Mouse (Mus musculus): ENCODE results near the gene Eapp. TPM values are rescaled to one million over a fixed set of nuclear protein-coding genes. Genes with fewer than 3 reads are reported as not detected.
"Not testable (repeated sequence)": the region's sequence is repeated elsewhere in the genome, so short reads cannot be mapped to it uniquely, and the experiment has no call there.

The Eapp gene
- polyA plus RNA-seq, 1 experiment from 2014 or later: 90.8 TPM

DNA sequence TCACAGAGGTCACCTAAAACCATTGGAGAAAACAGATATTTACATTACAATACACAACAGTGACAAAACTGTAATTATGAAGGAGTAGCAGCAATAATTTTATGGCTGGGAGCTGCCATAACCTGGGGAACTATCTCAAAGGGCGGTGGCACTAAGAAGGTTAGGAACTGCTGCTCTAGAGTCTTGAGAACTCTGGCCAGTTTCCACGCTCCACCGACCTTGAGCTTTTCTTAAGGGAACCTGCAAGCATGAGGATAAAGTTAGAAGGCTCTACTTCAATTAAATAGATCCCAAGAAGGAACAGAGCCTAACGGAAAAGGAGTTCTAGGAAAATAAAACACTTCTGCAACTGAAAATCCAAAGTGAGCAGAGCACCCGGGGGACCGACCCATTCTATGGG, 30.2 kb downstream of the Eapp start:
- ATAC-seq (replicated peaks): no peak
- H3K4me1 ChIP-seq: no peaks in the 10 kb centered on the region
- no peaks in the 10 kb centered on the region for H3K27me3 ChIP-seq
- H3K4me3 ChIP-seq: no peak overlapping the region
- H3K27ac ChIP-seq (replicated peaks): no peak overlapping the region
- H3K4me2 ChIP-seq (replicated peaks): no peak overlapping the region
- 80% methylated on average over 6 of the region's 6 CpGs for WGBS
- no peaks in the 10 kb centered on the region; the same call in 1 of the 2 replicates for H3K36me3 ChIP-seq
- H3K9me3 ChIP-seq: no peaks in the 10 kb centered on the region
- H3K9ac ChIP-seq (replicated peaks): no peak overlapping the region

GRCm38 (mm10) chr12:54661470-54661869, 34.2 kb downstream of the Eapp start:
- H3K9me3 ChIP-seq; H3K27me3 ChIP-seq; H3K27ac ChIP-seq (replicated peaks); H3K4me1 ChIP-seq; H3K36me3 ChIP-seq; H3K4me3 ChIP-seq; H3K9ac ChIP-seq (replicated peaks); ATAC-seq (replicated peaks); H3K4me2 ChIP-seq (replicated peaks): not testable (repeated sequence)
- 72% methylated on average over 5 of the region's 5 CpGs for WGBS

DNA sequence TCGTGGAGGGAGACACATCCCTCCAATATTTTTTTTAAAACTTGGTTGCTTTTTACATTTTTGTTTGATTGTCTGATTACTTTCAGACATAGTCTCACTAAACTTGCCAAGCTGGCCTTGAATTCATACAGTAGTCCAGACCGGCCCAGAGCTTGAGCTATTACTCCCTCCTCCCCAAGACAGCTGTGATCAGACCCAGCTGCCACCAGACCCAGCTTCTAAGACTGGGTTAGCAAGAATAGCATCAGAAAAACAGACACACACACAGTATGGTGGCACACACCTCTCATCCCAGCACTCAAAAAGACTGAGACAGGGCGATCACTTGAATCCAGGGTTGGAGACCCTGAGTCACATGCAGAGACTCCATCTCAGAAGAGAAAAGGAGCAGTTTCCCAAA, 35.8 kb downstream of the Eapp start:
- H3K9me3 ChIP-seq: no peaks in the 10 kb centered on the region
- no peak overlapping the region for H3K27ac ChIP-seq (replicated peaks)
- WGBS: 87% methylated on average over 3 of the region's 3 CpGs
- H3K36me3 ChIP-seq: no peaks in the 10 kb centered on the region
- H3K9ac ChIP-seq (replicated peaks): no peak overlapping the region
- no peak overlapping the region for H3K4me3 ChIP-seq
- no peak for ATAC-seq (replicated peaks)
- H3K4me1 ChIP-seq: peaks cover 14% of the 10 kb centered on the region
- H3K27me3 ChIP-seq: no peaks in the 10 kb centered on the region
- no peak overlapping the region for H3K4me2 ChIP-seq (replicated peaks)

DNA sequence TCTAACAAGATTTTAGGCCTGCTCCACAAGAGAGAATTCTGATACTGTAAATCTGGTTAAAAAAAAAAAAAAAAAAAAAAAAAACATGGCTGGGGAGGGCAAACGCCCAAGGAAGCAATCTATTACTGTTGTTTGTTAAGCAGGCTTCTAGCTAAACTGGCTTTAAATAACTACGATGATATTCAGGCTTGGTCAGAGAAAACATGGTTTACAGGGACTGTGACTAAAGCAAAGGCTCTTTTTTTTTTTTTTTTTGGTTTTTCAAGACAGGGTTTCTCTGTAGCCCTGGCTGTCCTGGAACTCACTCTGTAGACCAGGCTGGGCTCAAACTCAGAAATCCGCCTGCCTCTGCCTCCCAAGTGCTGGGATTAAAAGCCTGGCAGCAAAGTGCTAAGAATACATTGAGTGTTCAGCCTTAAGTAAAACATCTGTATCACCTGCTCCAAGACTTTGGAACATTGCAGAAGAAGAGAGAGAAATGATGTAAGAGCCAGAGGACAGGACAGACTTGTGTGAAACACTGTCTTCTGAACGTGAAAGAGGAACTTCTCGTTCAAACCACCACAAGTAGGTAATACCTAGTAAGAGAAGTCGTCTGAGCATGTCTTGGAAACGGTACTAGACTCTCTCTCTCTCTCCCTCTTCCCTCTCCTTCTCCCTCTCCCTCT, 37.1 kb downstream of the Eapp start:
- no peaks in the 10 kb centered on the region for H3K9me3 ChIP-seq
- peaks cover 26% of the 10 kb centered on the region for H3K4me1 ChIP-seq
- H3K9ac ChIP-seq (replicated peaks): no peak overlapping the region
- no peaks in the 10 kb centered on the region for H3K36me3 ChIP-seq
- H3K27ac ChIP-seq (replicated peaks): no peak overlapping the region
- no peak overlapping the region for H3K4me2 ChIP-seq (replicated peaks)
- no peak overlapping the region for H3K4me3 ChIP-seq
- no peaks in the 10 kb centered on the region for H3K27me3 ChIP-seq
- no peak for ATAC-seq (replicated peaks)
- 81% methylated on average over 7 of the region's 7 CpGs for WGBS

GRCm38 (mm10) chr12:54657951-54658350, 37.7 kb downstream of the Eapp start:
- 92% methylated on average over 5 of the region's 5 CpGs for WGBS
- H3K27ac ChIP-seq (replicated peaks): no peak overlapping the region
- peaks cover 26% of the 10 kb centered on the region for H3K4me1 ChIP-seq
- no peak overlapping the region for H3K9ac ChIP-seq (replicated peaks)
- no peaks in the 10 kb centered on the region for H3K27me3 ChIP-seq
- H3K9me3 ChIP-seq: no peaks in the 10 kb centered on the region
- no peaks in the 10 kb centered on the region for H3K36me3 ChIP-seq
- ATAC-seq (replicated peaks): no peak
- H3K4me3 ChIP-seq: no peak overlapping the region
- no peak overlapping the region for H3K4me2 ChIP-seq (replicated peaks)

- Histone ChIP-seq H3K9ac (replicated peaks) (no peak overlapping the region), H3K4me1 (peaks cover 26% of the 10 kb centered on the region), H3K9me3 (no peaks in the 10 kb centered on the region), H3K4me2 (replicated peaks) (peak overlapping the region; percentile 75), H3K27me3 (no peaks in the 10 kb centered on the region), H3K36me3 (no peaks in the 10 kb centered on the region), H3K27ac (replicated peaks) (no peak overlapping the region), H3K4me3 (peak overlapping the region; percentile 75)
- WGBS: 62% methylated on average over 2 of the region's 2 CpGs
- no peak for ATAC-seq (replicated peaks)
Observed at GRCm38 (mm10) chr12:54657226-54657625, 38.5 kb downstream of the Eapp start.

- H3K27ac ChIP-seq (replicated peaks): peak within 1 kb of the TSS; percentile 66
- no peaks in the 10 kb centered on the region for H3K9me3 ChIP-seq
- H3K4me2 ChIP-seq (replicated peaks): peak within 1 kb of the TSS; percentile 75
- peak within 1 kb of the TSS; percentile 82 for H3K9ac ChIP-seq (replicated peaks)
- H3K36me3 ChIP-seq: no peaks in the 10 kb centered on the region
- no peaks in the 10 kb centered on the region for H3K27me3 ChIP-seq
- H3K4me1 ChIP-seq: peaks cover 26% of the 10 kb centered on the region
- peak; percentile 99 for ATAC-seq (replicated peaks)
- peak within 1 kb of the TSS; percentile 75 for H3K4me3 ChIP-seq
- 7% methylated on average over 52 of the region's 53 CpGs for WGBS
Observed at GRCm38 (mm10) chr12:54656396-54657171, 39.1 kb downstream of the Eapp start, which contains the start of gene Sptssa. Gene Sptssa (minus strand): TSS chr12:54656573.

DNA sequence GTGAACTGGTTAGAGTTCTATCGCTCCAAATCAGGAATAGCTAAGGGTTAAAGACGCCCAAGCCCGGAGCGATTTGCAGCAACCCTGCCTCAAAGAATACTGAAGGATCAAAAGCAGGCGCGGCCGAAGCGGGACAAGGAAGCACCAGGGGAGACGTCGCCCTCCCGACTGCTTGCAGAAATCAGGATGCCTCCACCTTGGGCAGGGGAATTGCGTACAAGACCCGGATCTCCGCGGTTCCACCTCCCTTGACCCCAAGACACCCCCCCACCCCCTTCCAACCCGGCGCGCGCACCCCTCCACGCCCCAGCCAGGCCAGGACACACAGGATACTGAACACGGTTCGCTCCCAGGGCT, 39.7 kb downstream of the Eapp start:
- ATAC-seq (replicated peaks): peak; percentile 47
- H3K9ac ChIP-seq (replicated peaks): peak overlapping the region; percentile 82
- H3K27me3 ChIP-seq: no peaks in the 10 kb centered on the region
- H3K4me1 ChIP-seq: peaks cover 26% of the 10 kb centered on the region
- H3K36me3 ChIP-seq: no peaks in the 10 kb centered on the region
- no peaks in the 10 kb centered on the region for H3K9me3 ChIP-seq
- H3K4me3 ChIP-seq: peak overlapping the region; percentile 75
- H3K27ac ChIP-seq (replicated peaks): peak overlapping the region; percentile 66
- H3K4me2 ChIP-seq (replicated peaks): peak overlapping the region; percentile 75
- 0% methylated on average over 15 of the region's 22 CpGs for WGBS

GRCm38 (mm10) chr12:54655292-54656038, 40.2 kb downstream of the Eapp start:
- H3K9ac ChIP-seq (replicated peaks): peak overlapping the region; percentile 82
- H3K36me3 ChIP-seq: no peaks in the 10 kb centered on the region
- peak overlapping the region; percentile 75 for H3K4me3 ChIP-seq
- WGBS: 13% methylated on average over 16 of the region's 16 CpGs
- no peak for ATAC-seq (replicated peaks)
- H3K27ac ChIP-seq (replicated peaks): peak overlapping the region; percentile 66
- no peaks in the 10 kb centered on the region for H3K9me3 ChIP-seq
- peak overlapping the region; percentile 75 for H3K4me2 ChIP-seq (replicated peaks)
- H3K27me3 ChIP-seq: no peaks in the 10 kb centered on the region
- peaks cover 26% of the 10 kb centered on the region for H3K4me1 ChIP-seq

DNA sequence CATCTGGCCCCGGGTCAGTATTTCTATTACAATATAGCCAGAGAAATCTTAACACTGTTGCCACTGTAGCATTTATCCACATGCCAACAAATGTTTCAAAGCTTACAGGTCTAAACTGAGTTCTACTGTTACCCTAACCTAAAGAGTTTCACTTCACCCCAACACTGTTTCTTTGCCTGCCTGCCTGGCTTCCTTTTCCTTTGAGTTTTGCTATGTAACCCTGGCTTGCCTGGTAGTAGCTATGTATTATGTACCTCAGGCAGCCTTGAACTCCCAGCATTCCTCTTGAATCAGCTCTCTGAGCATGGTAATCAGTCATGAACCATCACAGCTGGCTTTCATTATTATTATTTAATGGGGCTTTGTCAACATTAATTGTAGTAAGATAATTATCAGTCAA, 41.0 kb downstream of the Eapp start:
- H3K36me3 ChIP-seq: no peaks in the 10 kb centered on the region
- WGBS: 78% methylated on average over 1 of the region's 1 CpGs
- H3K4me2 ChIP-seq (replicated peaks): peak overlapping the region; percentile 75
- no peaks in the 10 kb centered on the region for H3K27me3 ChIP-seq
- no peak for ATAC-seq (replicated peaks)
- H3K9me3 ChIP-seq: no peaks in the 10 kb centered on the region
- no peak overlapping the region for H3K27ac ChIP-seq (replicated peaks)
- no peak overlapping the region for H3K9ac ChIP-seq (replicated peaks)
- H3K4me1 ChIP-seq: peaks cover 26% of the 10 kb centered on the region
- H3K4me3 ChIP-seq: peak overlapping the region; percentile 75

DNA sequence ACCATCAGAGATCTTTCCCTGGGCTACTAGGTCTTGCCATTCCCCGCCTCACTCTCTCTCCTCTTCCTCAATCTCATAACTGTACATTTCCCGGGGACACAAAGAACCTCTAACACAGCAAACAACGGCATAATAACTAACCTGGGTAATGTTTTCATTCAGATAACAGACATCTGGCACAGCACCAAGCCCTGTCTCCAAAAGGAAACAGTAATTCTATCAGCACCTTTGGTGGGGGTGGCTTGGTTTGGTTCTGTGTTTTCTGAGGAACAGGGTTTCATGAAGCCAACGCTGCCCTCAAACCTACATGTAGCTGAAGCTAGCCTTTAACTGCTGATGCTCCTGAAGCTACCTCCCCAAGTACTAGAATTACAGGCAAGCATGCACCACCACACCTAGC, 41.6 kb downstream of the Eapp start:
- no peak for ATAC-seq (replicated peaks)
- WGBS: 71% methylated on average over 4 of the region's 4 CpGs
- H3K9ac ChIP-seq (replicated peaks): no peak overlapping the region
- H3K4me3 ChIP-seq: no peak overlapping the region
- no peaks in the 10 kb centered on the region for H3K9me3 ChIP-seq
- no peak overlapping the region for H3K27ac ChIP-seq (replicated peaks)
- no peaks in the 10 kb centered on the region for H3K36me3 ChIP-seq
- no peak overlapping the region for H3K4me2 ChIP-seq (replicated peaks)
- peaks cover 26% of the 10 kb centered on the region for H3K4me1 ChIP-seq
- H3K27me3 ChIP-seq: no peaks in the 10 kb centered on the region

GRCm38 (mm10) chr12:54652346-54652745, 43.4 kb downstream of the Eapp start:
- 89% methylated on average over 12 of the region's 12 CpGs for WGBS
- Histone ChIP-seq H3K4me3 (no peak overlapping the region), H3K27me3 (no peaks in the 10 kb centered on the region), H3K9me3 (no peaks in the 10 kb centered on the region), H3K4me1 (peaks cover 26% of the 10 kb centered on the region), H3K27ac (replicated peaks) (peak overlapping the region; percentile 11; the same call in 1 of the 2 replicates), H3K4me2 (replicated peaks) (no peak overlapping the region), H3K36me3 (no peaks in the 10 kb centered on the region), H3K9ac (replicated peaks) (no peak overlapping the region)
- ATAC-seq (replicated peaks): no peak
